Mouse (Mus musculus): ENCODE data around the gene Cfap61. TPM values are rescaled to one million over a fixed set of nuclear protein-coding genes. Genes with fewer than 3 reads are reported as not detected.

Gene Cfap61
- polyA plus RNA-seq, 1 experiment from 2014 or later, result not detected

DNA sequence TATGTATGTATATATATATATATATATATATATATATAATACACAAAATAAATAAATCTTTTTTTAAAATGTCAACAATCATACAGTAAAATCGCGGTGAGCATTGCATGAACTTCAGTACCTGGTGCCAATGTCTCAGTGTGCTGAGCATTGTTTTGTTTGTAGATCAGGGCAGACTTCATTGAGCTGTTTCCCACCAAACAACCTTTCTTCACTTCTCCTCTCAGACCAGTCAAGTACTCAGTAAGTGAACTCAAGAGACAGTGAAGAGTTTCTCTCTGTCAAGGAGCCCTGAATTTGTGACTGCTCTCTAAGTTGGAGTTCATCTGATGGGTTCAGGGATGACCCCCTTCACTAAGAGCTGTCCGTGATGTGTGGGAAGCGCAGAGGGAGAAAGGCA, 38.0 kb downstream of the Cfap61 start:
- Histone ChIP-seq H3K4me3 (ENCODE audit: low read depth, low read length) (no peak overlapping the region), H3K9ac (replicated peaks) (no peak overlapping the region), H3K27me3 (ENCODE audit: insufficient read depth, low read length) (no peaks in the 10 kb centered on the region), H3K27ac (ENCODE audit: low read depth) (no peak overlapping the region), H3K4me2 (ENCODE audit: low read depth, low read length) (no peak overlapping the region), H3K36me3 (replicated peaks; ENCODE audit: insufficient read depth, low read length) (no peaks in the 10 kb centered on the region), H3K9me3 (ENCODE audit: low read length) (no peaks in the 10 kb centered on the region; the same call in 1 of the 2 replicates), H3K4me1 (ENCODE audit: insufficient read depth) (no peaks in the 10 kb centered on the region)
- ATAC-seq, result no peak
- no peak for DNase-seq
- 87% methylated on average over 4 of the region's 4 CpGs for WGBS (ENCODE audit: insufficient replicate concordance)
- TF ChIP-seq CTCF (IDR thresholded peaks at IDR 0.05; ENCODE audit: low read depth) (no peak), EP300 (IDR thresholded peaks at IDR 0.05; ENCODE audit: low read depth) (no peak)

DNA sequence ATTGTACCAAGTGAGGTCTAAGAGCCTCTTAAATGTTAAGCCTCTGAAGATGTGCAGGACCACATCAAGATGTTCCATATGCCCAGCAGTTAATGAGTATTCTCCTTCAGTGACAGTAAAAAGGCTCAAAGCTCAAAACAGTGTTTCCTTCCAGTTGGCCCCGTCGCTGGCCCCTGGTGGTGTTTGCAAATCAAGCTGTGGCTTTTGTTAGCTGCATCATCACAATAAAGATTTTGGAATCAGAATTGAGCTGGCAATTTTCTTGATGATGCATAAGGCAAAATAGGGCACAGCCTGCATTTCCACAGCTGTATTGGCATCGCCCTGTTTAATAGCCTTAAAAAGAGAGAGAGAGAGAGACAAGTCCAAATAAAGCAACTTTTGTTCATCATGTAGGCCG, 45.0 kb downstream of the Cfap61 start:
- Histone ChIP-seq H3K9ac (replicated peaks) (no peak overlapping the region), H3K27ac (ENCODE audit: low read depth) (no peak overlapping the region), H3K4me1 (ENCODE audit: insufficient read depth) (no peaks in the 10 kb centered on the region), H3K4me2 (ENCODE audit: low read depth, low read length) (no peak overlapping the region), H3K27me3 (ENCODE audit: insufficient read depth, low read length) (no peaks in the 10 kb centered on the region), H3K36me3 (replicated peaks; ENCODE audit: insufficient read depth, low read length) (no peaks in the 10 kb centered on the region), H3K9me3 (ENCODE audit: low read length) (no peaks in the 10 kb centered on the region; the same call in 1 of the 2 replicates), H3K4me3 (ENCODE audit: low read depth, low read length) (no peak overlapping the region)
- no peak for DNase-seq
- WGBS (ENCODE audit: insufficient replicate concordance), result 79% methylated on average over 4 of the region's 4 CpGs
- TF ChIP-seq EP300 (IDR thresholded peaks at IDR 0.05; ENCODE audit: low read depth) (no peak), CTCF (IDR thresholded peaks at IDR 0.05; ENCODE audit: low read depth) (no peak)
- ATAC-seq, result no peak

DNA sequence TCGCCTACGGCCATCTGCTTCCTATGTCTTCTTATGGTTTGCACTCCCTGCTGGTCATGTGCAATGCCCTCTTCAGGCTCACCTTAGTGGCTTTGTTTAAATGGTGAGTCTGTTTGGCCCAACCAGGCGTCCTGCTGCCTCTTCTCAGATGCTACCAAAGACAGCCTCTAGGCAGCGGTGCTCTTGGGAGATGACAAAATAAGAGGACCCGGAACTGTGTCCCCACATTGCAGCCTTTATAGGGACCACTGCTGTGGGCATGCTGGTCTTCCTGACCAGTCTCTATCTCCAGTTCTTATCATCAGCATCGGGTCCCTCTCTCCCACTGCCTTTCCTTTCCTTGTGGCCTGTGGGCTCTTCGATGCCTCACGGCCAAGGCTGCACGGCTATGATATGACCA, 46.3 kb downstream of the Cfap61 start:
- Histone ChIP-seq H3K4me2 (ENCODE audit: low read depth, low read length) (no peak overlapping the region), H3K27ac (ENCODE audit: low read depth) (no peak overlapping the region), H3K9ac (replicated peaks) (no peak overlapping the region), H3K27me3 (ENCODE audit: insufficient read depth, low read length) (no peaks in the 10 kb centered on the region), H3K36me3 (replicated peaks; ENCODE audit: insufficient read depth, low read length) (no peaks in the 10 kb centered on the region), H3K4me1 (ENCODE audit: insufficient read depth) (no peaks in the 10 kb centered on the region), H3K4me3 (ENCODE audit: low read depth, low read length) (no peak overlapping the region), H3K9me3 (ENCODE audit: low read length) (no peaks in the 10 kb centered on the region; the same call in 1 of the 2 replicates)
- ATAC-seq, result no peak
- TF ChIP-seq EP300 (IDR thresholded peaks at IDR 0.05; ENCODE audit: low read depth), result no peak
- TF ChIP-seq CTCF (IDR thresholded peaks at IDR 0.05; ENCODE audit: low read depth), result no peak
- DNase-seq, result no peak
- 68% methylated on average over 9 of the region's 9 CpGs for WGBS (ENCODE audit: insufficient replicate concordance)

DNA sequence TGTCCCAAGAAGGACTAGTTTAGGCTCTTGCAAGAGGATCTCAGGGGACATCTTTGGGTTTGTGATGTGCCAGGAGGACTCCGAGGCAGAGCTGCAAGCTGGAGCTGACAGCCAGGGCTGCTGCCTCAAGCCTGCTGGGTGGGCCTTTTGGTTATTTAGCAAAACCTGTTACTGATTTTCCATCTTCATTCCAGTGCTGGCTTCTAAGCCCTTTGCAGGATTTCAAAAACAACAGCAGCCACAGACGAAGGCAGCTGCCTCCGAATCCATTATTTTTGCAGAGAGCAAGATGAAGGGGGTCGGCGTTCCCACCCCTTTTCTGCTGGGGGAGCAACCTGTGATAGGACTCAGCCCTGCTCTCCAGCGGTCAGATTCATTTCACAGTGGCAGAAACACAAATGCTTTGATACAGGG, 47.1 kb downstream of the Cfap61 start:
- Histone ChIP-seq H3K9me3 (ENCODE audit: low read length) (no peaks in the 10 kb centered on the region), H3K36me3 (replicated peaks; ENCODE audit: insufficient read depth, low read length) (no peaks in the 10 kb centered on the region), H3K27ac (ENCODE audit: low read depth) (no peak overlapping the region), H3K4me2 (ENCODE audit: low read depth, low read length) (no peak overlapping the region), H3K4me3 (ENCODE audit: low read depth, low read length) (no peak overlapping the region), H3K27me3 (ENCODE audit: insufficient read depth, low read length) (no peaks in the 10 kb centered on the region), H3K9ac (replicated peaks) (no peak overlapping the region), H3K4me1 (ENCODE audit: insufficient read depth) (no peaks in the 10 kb centered on the region)
- TF ChIP-seq CTCF (IDR thresholded peaks at IDR 0.05; ENCODE audit: low read depth) (no peak), EP300 (IDR thresholded peaks at IDR 0.05; ENCODE audit: low read depth) (no peak)
- WGBS (ENCODE audit: insufficient replicate concordance), result 71% methylated on average over 6 of the region's 6 CpGs
- ATAC-seq (no peak), DNase-seq (no peak)

DNA sequence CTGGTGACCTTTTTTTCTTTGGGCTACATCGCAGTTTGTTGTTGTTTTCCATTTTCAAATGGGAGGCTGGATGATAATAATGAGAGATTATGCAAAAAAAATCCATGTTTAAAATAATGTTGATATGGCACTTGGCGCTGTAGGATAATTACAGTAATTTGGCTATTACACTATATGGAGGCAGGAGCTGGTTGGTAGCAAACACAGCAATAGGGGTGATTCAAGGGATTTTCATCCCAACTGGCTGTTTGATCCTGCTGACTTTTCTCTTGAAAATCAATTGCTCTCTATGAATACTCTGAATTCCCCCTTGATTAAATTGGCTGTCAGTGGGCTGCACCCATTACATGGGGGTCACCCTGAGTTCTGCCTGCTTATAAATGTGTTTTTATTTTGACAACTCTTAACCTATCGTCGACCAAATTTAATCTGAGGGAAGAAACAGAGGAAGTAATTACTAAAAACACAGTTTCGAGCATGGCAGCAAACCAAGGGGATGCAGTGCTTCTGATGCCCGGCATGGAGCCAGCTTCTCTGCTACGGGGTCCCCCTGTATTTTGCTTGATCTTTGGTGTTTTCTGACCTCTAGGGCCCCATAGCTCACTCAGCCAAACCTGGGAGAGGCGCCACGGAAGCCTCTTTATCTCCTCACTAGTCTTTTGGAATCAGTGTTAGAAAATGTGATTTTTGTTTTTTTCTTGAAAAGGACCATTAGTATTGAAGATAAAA, 47.9 kb downstream of the Cfap61 start:
- Histone ChIP-seq H3K9me3 (ENCODE audit: low read length) (no peaks in the 10 kb centered on the region), H3K4me2 (ENCODE audit: low read depth, low read length) (no peak overlapping the region), H3K9ac (replicated peaks) (no peak overlapping the region), H3K4me3 (ENCODE audit: low read depth, low read length) (no peak overlapping the region), H3K27ac (ENCODE audit: low read depth) (no peak overlapping the region), H3K36me3 (replicated peaks; ENCODE audit: insufficient read depth, low read length) (no peaks in the 10 kb centered on the region), H3K27me3 (ENCODE audit: insufficient read depth, low read length) (no peaks in the 10 kb centered on the region), H3K4me1 (ENCODE audit: insufficient read depth) (no peaks in the 10 kb centered on the region)
- 64% methylated on average over 9 of the region's 9 CpGs for WGBS (ENCODE audit: insufficient replicate concordance)
- TF ChIP-seq EP300 (IDR thresholded peaks at IDR 0.05; ENCODE audit: low read depth) (no peak), CTCF (IDR thresholded peaks at IDR 0.05; ENCODE audit: low read depth) (no peak)
- ATAC-seq (no peak), DNase-seq (no peak)

DNA sequence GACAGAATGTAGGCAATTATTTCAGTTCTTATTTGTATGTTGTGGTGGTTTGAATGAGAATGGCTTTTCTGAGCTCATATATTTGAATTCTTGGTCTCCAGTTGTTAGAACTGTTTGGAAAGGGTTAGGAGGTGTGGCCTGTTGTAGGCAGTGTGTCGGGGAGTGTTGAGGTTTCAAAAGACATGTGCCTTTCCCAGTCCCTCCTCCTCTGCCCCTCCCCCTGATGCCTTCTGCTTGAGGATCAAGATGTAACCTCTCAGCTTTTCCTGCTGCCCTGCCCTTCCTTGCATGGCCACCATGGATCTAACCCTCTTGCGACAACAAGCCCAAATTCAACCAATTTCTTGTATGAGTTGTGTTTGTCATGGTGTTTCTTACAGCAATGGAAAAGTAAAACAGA, 53.2 kb downstream of the Cfap61 start:
- Histone ChIP-seq H3K36me3 (replicated peaks; ENCODE audit: insufficient read depth, low read length) (no peaks in the 10 kb centered on the region), H3K9ac (replicated peaks) (no peak overlapping the region), H3K27me3 (ENCODE audit: insufficient read depth, low read length) (no peaks in the 10 kb centered on the region), H3K4me2 (ENCODE audit: low read depth, low read length) (no peak overlapping the region), H3K9me3 (ENCODE audit: low read length) (no peaks in the 10 kb centered on the region), H3K4me1 (ENCODE audit: insufficient read depth) (no peaks in the 10 kb centered on the region), H3K27ac (ENCODE audit: low read depth) (no peak overlapping the region), H3K4me3 (ENCODE audit: low read depth, low read length) (no peak overlapping the region)
- DNase-seq, result no peak
- no peak for ATAC-seq
- 77% methylated on average over 2 of the region's 2 CpGs for WGBS (ENCODE audit: insufficient replicate concordance)
- TF ChIP-seq CTCF (IDR thresholded peaks at IDR 0.05; ENCODE audit: low read depth), result no peak
- TF ChIP-seq EP300 (IDR thresholded peaks at IDR 0.05; ENCODE audit: low read depth), result no peak

Measured in liver, postnatal 0 days (tissue).